Mouse (Mus musculus) CD8-positive naive resting alpha-beta T cell, adult 2 months (primary cell): ENCODE measurements around the gene Lama5.
"Not testable (repeated sequence)": the region's sequence is repeated elsewhere in the genome, so short reads cannot be mapped to it uniquely, and the experiment has no call there.

Source experiments
- DNase-seq, 2 experiments: peaks; one replicate each; pipeline ENCODE4 v3.0.0; 2022; ENCODE audit warnings: low read depth in 2 of 2, low spot score in 2 of 2

The Lama5 gene

DNA sequence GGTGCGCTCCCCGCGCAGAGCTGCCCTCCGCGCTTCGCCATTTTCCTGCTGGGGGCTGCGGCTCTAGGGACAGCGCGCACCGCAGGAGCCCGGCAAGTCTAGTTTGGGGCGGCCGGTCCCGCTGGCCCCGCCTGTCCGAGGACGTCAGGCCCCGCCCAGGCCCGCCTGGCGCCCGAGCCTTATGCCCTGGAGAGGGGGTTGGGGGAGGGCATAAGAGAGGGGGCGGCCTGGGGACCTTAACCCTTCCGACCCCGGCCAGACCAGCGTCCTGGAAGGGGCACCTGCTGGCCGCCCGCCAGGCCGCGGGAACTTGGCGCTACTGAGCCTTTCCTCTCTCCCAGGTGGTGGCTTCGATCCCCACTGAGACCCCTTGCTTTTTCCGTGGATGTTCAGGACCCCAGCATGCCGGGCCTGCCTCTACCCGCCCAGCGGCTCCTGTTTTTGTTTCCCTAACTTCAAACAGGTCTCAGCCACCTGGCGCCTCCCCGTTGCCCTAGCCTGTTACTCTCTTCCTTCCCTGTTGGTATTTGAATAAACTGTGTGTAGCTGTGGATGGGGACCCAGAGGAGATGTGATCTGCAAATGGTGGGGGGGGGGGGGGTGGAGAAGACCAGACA, at the start of gene Lama5:
TSS of gene Lama5 (minus strand) at position 98 of the 617 bp plus-strand sequence.
- no peak for DNase-seq

GRCm38 (mm10) chr2:180274523-180274922, 48.9 kb upstream of the Lama5 start:
- no peak for DNase-seq

GRCm38 (mm10) chr2:180273394-180274244, 48.0 kb upstream of the Lama5 start, which contains the start of gene Cables2:
Cables2 (minus strand) TSS chr2:180273496.
- peak; percentile 86 to 88 for DNase-seq

DNA sequence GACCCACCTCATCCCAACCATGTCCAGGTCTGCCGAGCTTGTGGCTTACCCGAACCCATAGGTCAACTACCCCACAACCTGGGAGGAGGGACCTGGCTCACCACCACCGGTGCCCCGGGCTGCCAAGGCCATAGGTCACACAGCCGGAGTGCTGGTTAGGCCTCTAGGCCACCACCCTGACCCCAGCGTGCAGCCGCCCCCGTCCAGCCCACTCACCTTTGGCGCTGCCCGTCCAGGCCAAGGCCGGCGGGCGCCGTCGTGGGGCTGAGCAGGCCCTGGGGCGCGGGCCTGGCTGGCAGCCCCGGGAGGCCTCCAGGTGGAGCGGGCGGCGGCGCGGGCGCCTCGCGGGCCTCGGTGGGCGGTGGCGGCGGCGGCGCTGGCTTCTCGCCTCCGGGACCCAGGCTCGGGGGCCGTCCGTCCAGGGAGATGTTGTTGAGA, 47.2 kb upstream of the Lama5 start:
- peak in 1 of 2 experiments; percentile 25 for DNase-seq

- no peak for DNase-seq
These were observed 46.2 kb upstream of the Lama5 start for GRCm38 (mm10) chr2:180271804-180272395.

DNA sequence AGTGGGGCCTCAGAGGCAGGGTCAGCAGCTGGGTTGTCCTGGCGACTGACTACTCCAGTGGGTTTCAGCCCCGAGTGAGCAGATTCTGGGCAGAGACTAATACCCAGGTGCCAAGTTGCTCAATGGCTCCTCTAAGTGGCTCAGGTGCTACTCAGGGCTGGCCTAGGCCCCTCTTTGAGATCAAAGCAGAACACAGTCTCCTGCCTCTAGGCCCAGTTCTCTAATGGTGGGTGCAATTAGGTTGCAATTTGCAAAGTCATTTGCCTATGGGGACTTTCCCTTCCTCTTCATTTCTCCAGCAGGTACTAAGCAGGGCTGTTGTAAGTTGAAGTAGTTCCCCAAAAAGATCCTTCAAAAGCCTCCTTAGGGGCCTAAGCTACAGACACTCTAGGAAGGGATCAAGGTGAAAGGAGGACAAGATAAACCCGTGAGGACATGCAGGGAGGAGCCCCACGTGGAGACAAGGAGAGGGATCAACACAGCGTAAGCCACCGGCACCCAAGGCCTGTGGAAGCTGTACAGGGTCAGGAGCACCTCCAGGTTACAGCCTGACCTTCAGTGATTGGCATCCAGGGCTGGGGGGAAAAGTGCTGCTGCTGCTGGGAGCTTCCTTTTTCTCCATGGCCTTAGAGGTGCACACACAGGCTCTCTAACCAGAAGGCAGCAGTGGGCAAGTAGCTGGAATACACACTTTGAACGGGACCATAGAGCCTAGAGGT, 45.0 kb upstream of the Lama5 start:
- no peak for DNase-seq

- no peak for DNase-seq
These were observed 43.7 kb upstream of the Lama5 start for GRCm38 (mm10) chr2:180269329-180269728.

DNA sequence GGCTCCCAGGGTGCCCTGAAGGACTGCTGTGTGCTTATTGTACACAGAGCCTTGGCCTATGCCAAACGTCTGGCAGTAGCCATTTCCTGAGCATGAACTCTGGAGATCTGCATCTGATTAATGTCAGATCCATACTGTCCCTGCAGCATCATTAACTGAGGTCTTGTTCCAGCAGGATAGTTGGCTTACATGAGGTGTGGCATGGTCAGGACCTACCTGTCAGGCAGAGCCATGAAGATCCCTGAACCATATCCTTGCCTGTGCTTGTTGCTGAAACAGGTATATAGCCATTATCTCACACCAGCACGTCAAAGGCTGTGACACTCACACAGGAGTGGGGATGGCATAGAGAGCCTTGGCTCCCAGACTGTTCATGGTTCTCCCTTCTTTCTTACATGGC, 42.3 kb upstream of the Lama5 start:
- DNase-seq, result no peak

DNA sequence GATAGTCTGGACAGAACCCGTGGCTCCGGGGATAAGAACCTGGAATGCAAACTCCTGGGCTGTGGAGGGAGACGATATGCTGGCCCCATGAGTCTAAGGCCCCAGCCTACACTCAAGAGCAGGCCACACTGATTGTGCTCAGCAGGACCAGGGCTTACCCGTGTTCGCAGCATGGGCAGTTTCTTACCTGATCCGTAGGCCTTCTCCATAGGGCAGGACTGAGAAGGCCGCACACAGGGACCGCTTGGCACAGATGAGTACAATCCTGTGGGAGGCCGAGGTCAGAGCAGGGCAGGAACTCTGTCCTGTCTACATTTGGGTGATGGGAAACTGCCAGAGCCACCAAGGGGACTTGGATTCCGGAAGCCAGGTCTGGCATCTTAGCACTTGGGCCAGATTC, 37.2 kb upstream of the Lama5 start:
- no peak for DNase-seq

DNA sequence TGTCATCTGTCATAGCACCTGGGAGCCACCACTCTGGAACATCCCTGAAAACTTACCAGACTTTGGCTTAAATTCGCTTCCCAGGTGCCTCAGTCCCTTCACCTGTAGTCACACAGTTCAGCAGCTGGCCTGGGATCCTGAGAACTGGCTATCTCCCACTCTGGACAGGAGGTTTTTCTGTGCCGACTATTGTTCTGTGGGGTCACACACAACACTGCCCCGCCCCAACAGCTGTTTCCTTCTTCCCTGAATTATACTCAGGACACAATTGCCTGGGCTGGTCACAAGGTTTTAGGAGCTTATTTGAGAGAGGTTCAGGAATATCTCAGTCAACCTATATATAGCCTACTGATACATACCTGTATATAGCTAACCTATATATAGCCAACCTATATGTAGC, 36.8 kb upstream of the Lama5 start:
- no peak for DNase-seq

GRCm38 (mm10) chr2:180261901-180262300, 36.2 kb upstream of the Lama5 start:
- no peak for DNase-seq

GRCm38 (mm10) chr2:180260610-180261480, 35.2 kb upstream of the Lama5 start:
- DNase-seq, result no peak

GRCm38 (mm10) chr2:180259826-180260609, 34.4 kb upstream of the Lama5 start:
- not testable (repeated sequence) for DNase-seq

DNA sequence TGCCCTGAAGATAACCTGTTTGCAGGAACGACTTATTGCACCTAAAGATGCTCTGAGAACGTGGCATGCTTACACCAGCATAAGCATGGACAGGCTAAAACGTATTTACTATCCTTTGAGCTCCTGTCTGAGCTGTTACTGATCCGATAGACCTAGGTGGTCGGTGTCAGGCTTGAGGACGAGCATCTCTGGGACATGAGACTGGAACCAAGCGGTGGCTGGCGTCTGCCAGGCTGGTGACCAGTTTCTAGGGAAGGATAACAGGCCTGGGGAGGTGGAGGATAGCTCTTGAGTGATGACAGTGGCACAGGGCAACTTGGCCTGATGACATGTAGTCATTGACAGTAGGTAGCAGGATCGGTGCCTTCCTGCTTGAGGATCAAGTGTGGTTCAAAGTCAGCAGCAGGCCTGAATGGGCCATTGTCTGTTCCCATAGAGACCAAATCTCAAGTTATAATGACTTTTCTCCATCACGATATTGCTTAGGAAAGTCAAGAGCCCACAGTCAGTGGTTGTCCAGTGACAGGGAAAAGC, 33.4 kb upstream of the Lama5 start:
- DNase-seq, result not testable (repeated sequence)

GRCm38 (mm10) chr2:180257963-180258865, 32.6 kb upstream of the Lama5 start:
- no peak for DNase-seq

GRCm38 (mm10) chr2:180257001-180257521, 31.4 kb upstream of the Lama5 start, which contains the start of gene Rps21:
Rps21 (plus strand) TSS chr2:180257377.
- DNase-seq, result peak; percentile 92 to 95

GRCm38 (mm10) chr2:180256296-180257000, 30.8 kb upstream of the Lama5 start:
- no peak for DNase-seq
